Mouse (Mus musculus): ENCODE results near the gene Cpvl.
A peak's percentile ranks its signal among the peaks of the same experiment; 100 is the strongest.

DNA sequence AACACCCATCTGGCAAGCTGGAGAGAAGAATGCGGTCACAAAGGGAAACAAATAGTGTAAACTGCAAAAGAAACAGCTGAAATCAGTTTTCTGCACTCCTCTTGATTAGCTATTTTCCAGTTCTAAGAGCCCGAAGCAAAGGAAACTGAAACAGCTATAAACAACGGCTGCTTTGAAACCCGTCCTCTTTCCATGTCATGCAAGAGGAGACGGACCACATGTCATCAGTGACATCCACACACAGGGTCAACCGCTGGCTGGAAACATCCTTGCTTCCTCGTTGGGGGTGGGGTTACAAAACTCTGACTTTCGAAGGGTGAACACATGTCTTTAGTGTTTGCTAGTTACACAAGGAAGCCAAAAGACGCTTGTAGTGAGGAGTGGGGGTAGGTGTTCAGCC is 27.6 kb downstream of the Cpvl start:
- TF ChIP-seq EP300 (IDR thresholded peaks at IDR 0.05; ENCODE audit: low read length) (peak; percentile 50), ZC3H11A (IDR thresholded peaks at IDR 0.05; ENCODE audit: low read depth, low read length) (no peak), POLR2A (IDR thresholded peaks at IDR 0.05; ENCODE audit: low read depth, low read length) (no peak), NRF1 (IDR thresholded peaks at IDR 0.05; ENCODE audit: low read depth, low read length) (no peak), ZMIZ1 (IDR thresholded peaks at IDR 0.05; ENCODE audit: low read depth, low read length) (no peak), ETS1 (conservative IDR thresholded peaks at IDR 0.05; ENCODE audit: low read depth, low read length) (peak; percentile 59; the same call in 1 of the 2 replicates), USF2 (conservative IDR thresholded peaks at IDR 0.05; ENCODE audit: low read depth, low read length) (no peak)

Measured in CH12.LX (cell line).